Mouse (Mus musculus) midbrain, embryonic 10.5 days (tissue): Measurements from ENCODE around the gene Gstp1. TPM values are rescaled to one million over a fixed set of nuclear protein-coding genes. Genes with fewer than 3 reads are reported as not detected.

Experiments
- DNase-seq: peaks from one replicate; pipeline ENCODE4 v3.0.0-alpha.2; 2017; ENCODE audit warnings: low spot score
- H3K27ac ChIP-seq: fragments of 300-500 bp; sonication (generic); replicated peaks from 2 replicates; pipeline ENCODE4 v1.5.1; 2016; ENCODE audit warnings: mild to moderate bottlenecking
- H3K27me3 ChIP-seq: fragments of 300-500 bp; sonication (generic); 2 replicates; pipeline ENCODE4 v1.6.1; 2016; ENCODE audit warnings: low read depth, mild to moderate bottlenecking; ENCODE audit not compliant: poor library complexity, severe bottlenecking
- H3K36me3 ChIP-seq: fragments of 300-500 bp; sonication (generic); 2 replicates; pipeline ENCODE4 v1.6.1; 2016; ENCODE audit warnings: mild to moderate bottlenecking, moderate library complexity
- H3K4me1 ChIP-seq: fragments of 300-500 bp; sonication (generic); 2 replicates; pipeline ENCODE4 v1.6.1; 2016
- H3K4me3 ChIP-seq: fragments of 300-500 bp; sonication (generic); 2 replicates; pipeline ENCODE4 v1.5.1; 2016; ENCODE audit warnings: mild to moderate bottlenecking, moderate library complexity
- H3K9me3 ChIP-seq: fragments of 300-500 bp; sonication (generic); replicated peaks from 2 replicates; pipeline ENCODE4 v1.6.1; 2016; ENCODE audit warnings: mild to moderate bottlenecking
- WGBS: fragments of 180-500 bp; shearing (Covaris S2); methylation state at CpG from one replicate; pipeline ENCODE4 v1.1.7; 2016; 5-methylcytosine and 5-hydroxymethylcytosine counted together
- polyA plus RNA-seq: library from polyadenylated mRNA; unstranded; fragments of >200 nt; fragmentation: Nextera tagmentation; extraction: Ambion mirVana; gene quantifications from 2 replicates; pipeline ENCODE4 v1.2.1, GENCODE M21; 2016

The Gstp1 gene
- polyA plus RNA-seq, 1 experiment from 2014 or later = 417 TPM

DNA sequence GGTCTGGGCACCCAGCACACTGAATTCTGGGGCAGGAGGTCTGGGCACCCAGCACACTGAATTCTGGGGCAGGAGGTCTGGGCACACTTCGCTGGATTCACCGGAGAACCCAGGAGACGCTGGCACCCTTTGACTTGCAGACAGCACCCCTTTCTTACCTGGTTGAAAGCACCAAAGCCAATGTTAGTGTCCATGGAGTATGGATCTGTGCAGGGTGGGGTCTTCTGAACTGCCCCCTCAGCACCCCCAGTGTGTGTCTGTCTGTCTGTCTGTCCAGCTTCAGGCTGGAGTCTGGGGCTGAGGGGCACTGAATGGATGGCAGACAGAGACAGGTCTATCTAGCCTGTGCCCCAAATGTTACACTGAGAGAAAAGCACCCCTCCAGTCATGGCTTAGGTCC, 46.2 kb downstream of the Gstp1 start:
- no peak for DNase-seq
- no peak overlapping the region for H3K4me3 ChIP-seq
- no peak overlapping the region for H3K27ac ChIP-seq
- no peaks in the 10 kb centered on the region for H3K36me3 ChIP-seq
- H3K4me1 ChIP-seq = peaks cover 15% of the 10 kb centered on the region
- WGBS = 88% methylated on average over 3 of the region's 3 CpGs
- 0 out of 2 replicates have a peak, but pooled peaks cover 5% of the 10 kb centered on the region for H3K27me3 ChIP-seq
- peaks cover 6% of the 10 kb centered on the region; the same call in 1 of the 2 replicates for H3K9me3 ChIP-seq

DNA sequence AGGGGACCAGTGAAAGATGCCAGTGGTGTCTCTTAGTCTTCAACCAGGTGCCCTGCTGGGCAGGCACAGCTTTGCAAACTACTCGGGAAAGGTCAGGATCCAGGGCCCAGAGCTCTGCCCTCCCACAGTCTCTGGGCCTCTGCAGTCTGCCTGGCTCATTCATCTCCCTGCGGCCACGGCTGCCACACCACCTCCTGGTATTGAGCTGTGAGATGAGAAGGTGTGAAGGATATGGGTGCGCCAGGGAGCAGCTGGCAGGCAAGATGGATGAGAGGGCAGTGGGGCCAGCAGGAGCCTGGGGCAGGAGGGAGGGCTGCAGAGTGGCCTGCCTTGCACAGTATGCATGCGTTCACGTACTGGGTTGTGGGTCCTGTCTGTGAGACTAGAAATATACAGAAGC, 47.0 kb downstream of the Gstp1 start:
- H3K36me3 ChIP-seq = no peaks in the 10 kb centered on the region
- 71% methylated on average over 6 of the region's 6 CpGs for WGBS
- H3K4me3 ChIP-seq = no peak overlapping the region
- 0 out of 2 replicates have a peak, but pooled peaks cover 5% of the 10 kb centered on the region for H3K27me3 ChIP-seq
- peaks cover 23% of the 10 kb centered on the region for H3K4me1 ChIP-seq
- H3K27ac ChIP-seq = no peak overlapping the region; the same call in 1 of the 2 replicates
- no peak for DNase-seq
- peaks cover 6% of the 10 kb centered on the region; the same call in 1 of the 2 replicates for H3K9me3 ChIP-seq

DNA sequence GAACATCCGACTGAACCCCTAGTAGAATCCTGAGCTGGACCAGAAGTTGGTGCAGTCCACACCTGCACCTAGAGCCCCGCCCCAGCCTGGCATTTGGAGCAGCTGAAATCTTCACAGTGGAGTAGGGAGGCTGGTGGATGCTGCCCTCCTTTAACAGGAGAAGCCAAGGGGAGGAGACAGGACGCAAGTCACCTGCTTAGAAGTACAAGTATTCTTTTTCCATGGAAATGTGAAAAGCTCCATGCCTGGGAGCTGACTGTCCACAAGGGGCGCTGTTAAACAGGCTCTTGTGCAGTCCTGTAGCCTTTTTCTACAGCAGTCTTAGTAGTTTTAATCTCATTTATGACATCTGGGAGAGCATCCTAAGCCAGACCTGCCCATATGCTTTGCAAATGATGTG, 49.0 kb downstream of the Gstp1 start:
- Histone ChIP-seq H3K4me1 (peaks cover 40% of the 10 kb centered on the region), H3K36me3 (no peaks in the 10 kb centered on the region), H3K27me3 (0 out of 2 replicates have a peak, but pooled peaks cover 8% of the 10 kb centered on the region), H3K4me3 (no peak overlapping the region), H3K9me3 (peaks cover 6% of the 10 kb centered on the region; the same call in 1 of the 2 replicates), H3K27ac (no peak overlapping the region)
- 90% methylated on average over 4 of the region's 4 CpGs for WGBS
- no peak for DNase-seq

DNA sequence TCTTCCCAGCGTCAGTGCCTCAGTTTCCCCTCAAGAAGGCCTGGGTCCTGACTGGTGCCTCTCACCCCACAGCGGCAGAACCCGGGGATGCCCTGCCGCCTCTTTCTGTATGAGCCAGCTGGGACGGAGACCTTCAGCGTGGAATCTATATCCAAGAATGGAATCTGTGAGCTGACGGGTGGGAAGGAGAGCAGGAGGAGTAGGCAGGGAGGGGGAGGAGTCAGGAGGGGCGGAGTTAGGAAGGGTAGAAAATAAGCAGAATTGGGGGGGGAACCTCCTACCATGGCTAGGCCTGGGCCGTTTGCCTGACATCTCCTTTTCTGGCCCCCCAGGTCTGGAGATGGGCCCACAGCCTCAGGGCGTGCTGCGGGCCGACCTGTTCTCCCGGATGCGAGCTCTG, 49.7 kb downstream of the Gstp1 start:
- DNase-seq = no peak
- H3K27ac ChIP-seq = no peak overlapping the region
- peaks cover 6% of the 10 kb centered on the region; the same call in 1 of the 2 replicates for H3K9me3 ChIP-seq
- 91% methylated on average over 14 of the region's 14 CpGs for WGBS
- H3K4me3 ChIP-seq = no peak overlapping the region
- 0 out of 2 replicates have a peak, but pooled peaks cover 9% of the 10 kb centered on the region for H3K27me3 ChIP-seq
- no peaks in the 10 kb centered on the region for H3K36me3 ChIP-seq
- H3K4me1 ChIP-seq = peaks cover 47% of the 10 kb centered on the region

DNA sequence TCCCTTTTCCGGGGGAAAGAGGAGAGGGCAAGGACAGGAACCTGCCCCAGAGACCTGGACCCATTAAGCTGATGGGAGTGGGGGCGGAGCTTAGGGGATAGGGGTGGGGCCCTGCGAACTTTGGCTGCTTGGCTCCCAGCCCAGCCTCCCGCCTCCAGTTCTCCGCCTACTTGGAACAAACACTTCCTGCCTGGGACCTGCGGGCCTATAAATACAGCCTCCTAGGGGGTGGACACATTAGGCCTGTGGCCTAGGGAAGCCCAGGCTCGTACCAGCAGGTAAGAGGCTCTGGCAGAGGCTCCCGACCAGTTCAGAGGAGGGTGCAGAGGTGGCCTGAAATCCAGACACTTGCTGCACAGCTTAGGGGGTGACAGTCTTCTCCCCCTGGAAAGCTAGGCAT, 51.5 kb downstream of the Gstp1 start, which contains the start of gene Acy3:
Gene Acy3, plus strand, starts transcription at position 237 of the 400 bp plus-strand sequence.
- Histone ChIP-seq H3K27me3 (0 out of 2 replicates have a peak, but pooled peaks cover 9% of the 10 kb centered on the region), H3K9me3 (peaks cover 6% of the 10 kb centered on the region; the same call in 1 of the 2 replicates), H3K4me1 (peaks cover 46% of the 10 kb centered on the region), H3K27ac (peak within 1 kb of the TSS; percentile 69), H3K4me3 (no peak within 1 kb of the TSS), H3K36me3 (no peaks in the 10 kb centered on the region)
- DNase-seq = no peak
- 23% methylated on average over 8 of the region's 8 CpGs for WGBS

Other genes starting within 250 kb of the Gstp1 start
- 58.6 and 59.1 TPM in 2 replicates for gene Chka, start 186.2 kb downstream of the Gstp1 start, polyA plus RNA-seq
- gene Tcirg1, start 130.9 kb downstream of the Gstp1 start, polyA plus RNA-seq = 17.0 and 17.6 TPM in 2 replicates
- gene Ndufs8, start 125.2 kb downstream of the Gstp1 start, polyA plus RNA-seq = 251 and 262 TPM in 2 replicates
- gene Aldh3b1, start 108.2 kb downstream of the Gstp1 start, polyA plus RNA-seq = 0.73 TPM in 2 replicates
- gene Unc93b1, start 102.8 kb downstream of the Gstp1 start, polyA plus RNA-seq = 5.1 and 8.0 TPM in 2 replicates
- not detected in 2 replicates for gene Aldh3b3, start 79.3 kb downstream of the Gstp1 start, polyA plus RNA-seq
- 0.21 and 0.35 TPM in 2 replicates for gene Aldh3b2, start 65.7 kb downstream of the Gstp1 start, polyA plus RNA-seq
- 1.1 and 2.0 TPM in 2 replicates for gene Acy3, start 51.4 kb downstream of the Gstp1 start, polyA plus RNA-seq
- not detected in 2 replicates for gene Tbx10, start 45.2 kb downstream of the Gstp1 start, polyA plus RNA-seq
- gene Nudt8, start 37.4 kb downstream of the Gstp1 start, polyA plus RNA-seq = 20.2 and 21.5 TPM in 2 replicates
- 2.4 and 2.8 TPM in 2 replicates for gene Gm49405, start 37.4 kb downstream of the Gstp1 start, polyA plus RNA-seq
- 2.2 and 3.5 TPM in 2 replicates for gene Doc2g, start 34.7 kb downstream of the Gstp1 start, polyA plus RNA-seq
- gene Ndufv1, start 25.2 kb downstream of the Gstp1 start, polyA plus RNA-seq = 188 and 207 TPM in 2 replicates
- gene Gstp2, start 8.0 kb upstream of the Gstp1 start, polyA plus RNA-seq = 1.0 and 2.8 TPM in 2 replicates
- gene Gstp3, start 21.6 kb upstream of the Gstp1 start, polyA plus RNA-seq = 0.23 TPM in 1 of 2 replicates, not detected in the other
- gene Cabp2, start 43.6 kb upstream of the Gstp1 start, polyA plus RNA-seq = not detected in 2 replicates
- 76.2 and 82.5 TPM in 2 replicates for gene Cdk2ap2, start 59.2 kb upstream of the Gstp1 start, polyA plus RNA-seq
- 12.8 and 15.1 TPM in 2 replicates for gene Pitpnm1, start 62.0 kb upstream of the Gstp1 start, polyA plus RNA-seq
- gene Aip, start 87.9 kb upstream of the Gstp1 start, polyA plus RNA-seq = 60.6 and 61.7 TPM in 2 replicates
- not detected in 2 replicates for gene Gpr152, start 101.8 kb upstream of the Gstp1 start, polyA plus RNA-seq
- not detected in 2 replicates for gene Cabp4, start 106.0 kb upstream of the Gstp1 start, polyA plus RNA-seq
- 133 and 138 TPM in 2 replicates for gene Coro1b, start 110.6 kb upstream of the Gstp1 start, polyA plus RNA-seq
- gene Ptprcap, start 115.6 kb upstream of the Gstp1 start, polyA plus RNA-seq = 0.67 TPM in 1 of 2 replicates, not detected in the other
- 58.8 and 71.4 TPM in 2 replicates for gene Rps6kb2, start 125.4 kb upstream of the Gstp1 start, polyA plus RNA-seq
- gene Carns1, start 137.5 kb upstream of the Gstp1 start, polyA plus RNA-seq = 2.8 and 4.1 TPM in 2 replicates
- gene Tbc1d10c, start 153.3 kb upstream of the Gstp1 start, polyA plus RNA-seq = 0.85 and 1.2 TPM in 2 replicates
- 1,003 and 1,059 TPM in 2 replicates for gene Ppp1ca, start 154.1 kb upstream of the Gstp1 start, polyA plus RNA-seq
- 58.9 and 60.3 TPM in 2 replicates for gene Rad9a, start 163.7 kb upstream of the Gstp1 start, polyA plus RNA-seq
- 0.65 and 0.74 TPM in 2 replicates for gene Clcf1, start 176.3 kb upstream of the Gstp1 start, polyA plus RNA-seq
- gene AC109138.7, start 176.4 kb upstream of the Gstp1 start, polyA plus RNA-seq = not detected in 2 replicates
- gene Pold4, start 193.9 kb upstream of the Gstp1 start, polyA plus RNA-seq = 12.2 and 15.6 TPM in 2 replicates
- gene Ssh3, start 231.2 kb upstream of the Gstp1 start, polyA plus RNA-seq = 3.2 and 3.6 TPM in 2 replicates
- 11.7 and 12.6 TPM in 2 replicates for gene Ankrd13d, start 245.2 kb upstream of the Gstp1 start, polyA plus RNA-seq